10 mouse cellular contexts compared by ENCODE assay signal in genomic region chr4:58554359-58554838, GRCm38 (mm10). TPM values are rescaled to one million over a fixed set of nuclear protein-coding genes. Genes with fewer than 3 reads are reported as not detected.
DNase-seq lines count a peak whose midpoint lies in the region; ATAC-seq lines count a peak whose summit lies in the region.
"Had no signal": no experiment of that assay in that cellular context is flagged by ENCODE, and none has a peak within 500 bp of the region (broad histone marks: within the 10 kb centered on the region; RNA-seq: fewer than 3 reads in every experiment).

No protein-coding gene starts in this region.

- H3K27me3 ChIP-seq in heart, embryonic 12.5 days (replicated peaks) = no peaks in the 10 kb centered on the region
- no peaks in the 10 kb centered on the region for H3K27me3 ChIP-seq in limb, embryonic 13.5 days

- H3K4me1 ChIP-seq in heart, embryonic 12.5 days (replicated peaks) = peaks cover 18% of the 10 kb centered on the region
- peaks cover 29% of the 10 kb centered on the region for H3K4me1 ChIP-seq in limb, embryonic 13.5 days

- no peaks in the 10 kb centered on the region for H3K36me3 ChIP-seq in heart, embryonic 12.5 days
- no peaks in the 10 kb centered on the region for H3K36me3 ChIP-seq in limb, embryonic 13.5 days

- no peaks in the 10 kb centered on the region for H3K9me3 ChIP-seq in heart, embryonic 12.5 days (replicated peaks)
- H3K9me3 ChIP-seq in limb, embryonic 13.5 days = no peaks in the 10 kb centered on the region

- peak overlapping the region; percentile 80 for H3K4me3 ChIP-seq in heart, embryonic 12.5 days
- H3K4me3 ChIP-seq in limb, embryonic 13.5 days = peak overlapping the region; percentile 81

- 14% methylated on average over 10 of the region's 10 CpGs for WGBS in heart, embryonic 12.5 days
- WGBS in limb, embryonic 13.5 days = 22% methylated on average over 10 of the region's 10 CpGs

- ATAC-seq in heart, embryonic 12.5 days (ENCODE audit: insufficient number of reproducible peaks, low FRiP score) = no peak
- no peak for ATAC-seq in limb, embryonic 13.5 days (ENCODE audit: low FRiP score, low read depth)

- no peak for DNase-seq in heart, adult 8-10 months (ENCODE audit: low spot score)
- peak; percentile 18 for DNase-seq in right cerebral cortex, postnatal 25 days
- DNase-seq in right cerebral cortex, postnatal 10 days (ENCODE audit: low spot score in 2 of 2) = no peak
- DNase-seq in layer of hippocampus, adult 9-11 months = no peak
- DNase-seq in testis, postnatal 10 days (ENCODE audit: low spot score) = no peak
- DNase-seq in urinary bladder, postnatal 36 days (ENCODE audit: low spot score in 2 of 2) = no peak
- DNase-seq: cerebellum, adult 11 months had no signal

- peak overlapping the region; percentile 98 for H3K4me2 ChIP-seq in heart, embryonic 12.5 days
- peak overlapping the region; percentile 86 for H3K4me2 ChIP-seq in limb, embryonic 13.5 days (replicated peaks)

- 0 out of 2 replicates have a peak overlapping the region, but pooled peaks have one; percentile 84 for H3K9ac ChIP-seq in heart, embryonic 12.5 days
- peak overlapping the region; percentile 93 for H3K9ac ChIP-seq in limb, embryonic 13.5 days

- H3K27ac ChIP-seq in heart, embryonic 12.5 days (ENCODE audit: poor library complexity, severe bottlenecking) = no peak overlapping the region
- peak overlapping the region; percentile 97 for H3K27ac ChIP-seq in limb, embryonic 13.5 days

RNA-seq across cellular contexts. Expression of gene Lpar1, which starts 0.7 kb away (rescaled TPM):
- 14.8 and 16.5 TPM in 2 replicates for polyA plus RNA-seq in heart, embryonic 12.5 days (2016; fragmentation: Nextera tagmentation; extraction: Ambion mirVana)
- 1 to 10 TPM; 5.8 to 8.2 (median 7.0) TPM for total RNA-seq in heart, adult 8-10 months (2022)
- polyA plus RNA-seq in limb, embryonic 13.5 days (2015; fragmentation: Nextera tagmentation; extraction: Ambion mirVana) = 231 and 236 TPM in 2 replicates
- total RNA-seq: MEL had no signal

Comparison
In these comparisons a context has a peak if more than half of its experiments do, and no peak if none do; other contexts are left out.
1. RNA of gene Lpar1, which starts 0.7 kb away (polyA plus RNA-seq): 231 to 236 TPM in limb, embryonic 13.5 days; 14.8 to 16.5 TPM in heart, embryonic 12.5 days; every median in the first group is over 10 times any median in the second.